Mouse (Mus musculus): ENCODE data around the gene Heatr6.

DNA sequence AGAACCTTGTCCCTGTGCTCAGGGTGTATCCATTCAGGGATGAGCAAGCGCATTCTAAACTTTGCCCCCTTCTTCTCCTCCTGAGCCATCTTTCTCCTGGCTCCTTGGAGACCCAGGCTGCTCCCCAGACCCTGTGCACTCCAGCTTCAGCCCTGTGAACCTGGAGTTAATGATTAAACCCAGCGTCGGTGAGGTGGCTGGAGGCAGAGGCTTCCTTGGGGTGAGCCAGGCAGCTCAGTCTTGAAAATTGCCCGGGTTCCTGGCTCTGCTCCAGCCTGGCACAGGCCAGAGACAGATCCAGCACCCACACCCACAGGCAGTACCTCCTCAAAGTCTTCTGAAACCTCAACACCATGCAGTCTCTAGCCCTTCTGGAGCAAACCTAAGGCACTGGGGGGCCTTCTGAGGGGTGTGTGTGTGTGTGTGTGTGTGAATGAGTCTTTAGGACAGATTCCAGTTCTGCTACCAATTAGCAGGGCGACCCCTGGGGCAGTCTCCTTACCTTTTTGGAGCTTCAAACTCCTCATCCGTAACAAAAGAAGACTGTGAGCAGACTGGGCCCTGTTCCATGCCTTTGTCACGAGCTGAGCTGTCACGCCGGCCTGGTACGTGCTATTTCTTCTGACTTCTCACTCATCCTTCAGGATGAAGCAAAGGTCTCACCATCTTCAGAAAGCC lies 66.4 kb downstream of the Heatr6 start:
- TF ChIP-seq POLR2A (IDR thresholded peaks at IDR 0.05; ENCODE audit: low read depth, low read length) (no peak), CTCF (IDR thresholded peaks at IDR 0.05; ENCODE audit: extremely low read depth, insufficient read length, insufficient replicate concordance, low read depth, low read length) (no peak)

Data from small intestine, adult 2 months (tissue).